Mouse (Mus musculus): Measurements from ENCODE around the gene Gdnf.

Gene Gdnf

GRCm38 (mm10) chr15:7810556-7811252 lies at the start of gene Gdnf:
Gdnf (plus strand) TSS chr15:7810846.
- no peak for DNase-seq

- DNase-seq: no peak
Measured at GRCm38 (mm10) chr15:7767166-7767565, 43.5 kb upstream of the Gdnf start.

- DNase-seq: no peak
Measured at GRCm38 (mm10) chr15:7772983-7773382, 37.7 kb upstream of the Gdnf start.

- DNase-seq: no peak
Measured at GRCm38 (mm10) chr15:7781517-7781916, 29.1 kb upstream of the Gdnf start.

- no peak for DNase-seq
Measured at GRCm38 (mm10) chr15:7809841-7810391, 730 bp upstream of the Gdnf start.

GRCm38 (mm10) chr15:7811253-7811625 lies 593 bp downstream of the Gdnf start:
- no peak for DNase-seq

- DNase-seq: no peak
Measured at GRCm38 (mm10) chr15:7811856-7812733, 1.4 kb downstream of the Gdnf start.

- DNase-seq: peak; percentile 39
Measured at GRCm38 (mm10) chr15:7812872-7813530, 2.4 kb downstream of the Gdnf start.

- DNase-seq: no peak
Measured at GRCm38 (mm10) chr15:7813531-7814370, 3.1 kb downstream of the Gdnf start.

- DNase-seq: no peak
Measured at GRCm38 (mm10) chr15:7814371-7814680, 3.7 kb downstream of the Gdnf start.

GRCm38 (mm10) chr15:7814917-7815316 lies 4.3 kb downstream of the Gdnf start:
- DNase-seq: no peak

GRCm38 (mm10) chr15:7815521-7815944 lies 4.9 kb downstream of the Gdnf start:
- DNase-seq: no peak

GRCm38 (mm10) chr15:7823886-7824285 lies 13.2 kb downstream of the Gdnf start:
- no peak for DNase-seq

- no peak for DNase-seq
Measured at GRCm38 (mm10) chr15:7825530-7825929, 14.9 kb downstream of the Gdnf start.

GRCm38 (mm10) chr15:7835404-7835803 lies 24.8 kb downstream of the Gdnf start:
- DNase-seq: no peak

GRCm38 (mm10) chr15:7838060-7838920 lies 27.6 kb downstream of the Gdnf start:
- no peak for DNase-seq

GRCm38 (mm10) chr15:7838921-7839309 lies 28.3 kb downstream of the Gdnf start:
- no peak for DNase-seq

- DNase-seq: no peak
Measured at GRCm38 (mm10) chr15:7841664-7842063, 31.0 kb downstream of the Gdnf start.

GRCm38 (mm10) chr15:7842398-7842797 lies 31.8 kb downstream of the Gdnf start:
- DNase-seq: no peak

GRCm38 (mm10) chr15:7857418-7857817 lies 46.8 kb downstream of the Gdnf start:
- no peak for DNase-seq

GRCm38 (mm10) chr15:7858841-7859240 lies 48.2 kb downstream of the Gdnf start:
- no peak for DNase-seq

- DNase-seq: no peak
Measured at GRCm38 (mm10) chr15:7862890-7863289, 52.2 kb downstream of the Gdnf start.

Data from cerebellum, adult 11 months (tissue).